Mouse (Mus musculus): ENCODE measurements around the gene Gm20721. TPM values are rescaled to one million over a fixed set of nuclear protein-coding genes. Genes with fewer than 3 reads are reported as not detected.

The Gm20721 gene
- total and polyA plus RNA-seq, 3 experiments = 1.6 to 1.8 TPM; not detected in 1

GRCm38 (mm10) chr2:174287921-174288320 is 58.6 kb downstream of the Gm20721 start:
- H3K36me3 ChIP-seq (ENCODE audit: control insufficient read depth, insufficient read depth, low read length) = no peaks in the 10 kb centered on the region

DNA sequence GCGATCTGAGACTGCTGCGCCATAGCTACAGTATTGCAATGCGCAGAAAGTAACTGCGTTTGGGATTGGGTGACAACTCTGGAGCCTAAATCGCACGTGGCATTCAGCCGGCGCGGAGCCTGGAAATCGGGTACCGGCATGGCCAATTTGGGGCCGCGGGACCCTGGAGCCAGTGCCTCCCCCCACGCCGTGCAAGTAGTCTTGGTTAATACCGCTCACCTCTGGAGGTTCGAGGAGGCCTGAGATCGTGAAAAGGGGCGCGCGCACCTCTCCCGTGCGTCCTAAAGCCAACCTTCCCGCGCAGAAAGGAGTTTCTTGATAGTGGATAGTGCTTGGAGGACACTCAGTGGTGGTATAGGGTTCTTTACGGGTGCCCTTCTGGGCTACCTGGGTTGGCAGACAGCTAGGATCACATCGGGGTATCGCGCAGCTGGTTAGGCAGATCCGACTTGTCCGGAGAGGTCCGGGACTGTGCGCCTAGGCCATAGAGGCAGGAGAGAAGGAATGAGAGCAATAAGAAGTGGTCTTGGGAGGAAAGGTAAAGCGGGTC is 60.5 kb downstream of the Gm20721 start:
- DNase-seq = no peak
- 50% methylated on average over 34 of the region's 34 CpGs for whole genome bisulfite sequencing
- no peaks in the 10 kb centered on the region for H3K4me1 ChIP-seq (ENCODE audit: control insufficient read depth, insufficient read depth, low read length)
- H3K27ac ChIP-seq = no peak overlapping the region
- H3K36me3 ChIP-seq (ENCODE audit: control insufficient read depth, insufficient read depth, low read length) = no peaks in the 10 kb centered on the region
- no peak overlapping the region for H3K4me3 ChIP-seq
- intact Hi-C loops (cut with DNase I) = loop anchor here (10.0 kb wide), 1 partner anchor 171 kb away; the partner anchor contains the start of gene Npepl1
- H3K79me2 ChIP-seq (replicated peaks; ENCODE audit: control insufficient read depth, insufficient read depth, low read length) = no peaks in the 10 kb centered on the region
- no peak overlapping the region for H3K9ac ChIP-seq (ENCODE audit: low read depth, low read length)
- peaks cover 1% of the 10 kb centered on the region; the same call in 1 of the 2 replicates for H3K27me3 ChIP-seq (ENCODE audit: control insufficient read depth, insufficient read depth, low read length)
- no peak for TF ChIP-seq POLR2A (IDR thresholded peaks at IDR 0.05; ENCODE audit: insufficient read depth, low read depth, low read length)

More at GRCm38 (mm10) chr2:174287921-174288320, 58.6 kb downstream of the Gm20721 start:
- H3K4me3 ChIP-seq = no peak overlapping the region
- peaks cover 1% of the 10 kb centered on the region; the same call in 1 of the 2 replicates for H3K27me3 ChIP-seq (ENCODE audit: control insufficient read depth, insufficient read depth, low read length)
- H3K9ac ChIP-seq (ENCODE audit: low read depth, low read length) = no peak overlapping the region
- no peaks in the 10 kb centered on the region for H3K79me2 ChIP-seq (replicated peaks; ENCODE audit: control insufficient read depth, insufficient read depth, low read length)
- H3K4me1 ChIP-seq (ENCODE audit: control insufficient read depth, insufficient read depth, low read length) = no peaks in the 10 kb centered on the region
- intact Hi-C loops (cut with DNase I) = loop anchor here (10.0 kb wide), 1 partner anchor 173 kb away; the partner anchor contains the start of gene Npepl1
- no peak overlapping the region for H3K27ac ChIP-seq
- TF ChIP-seq EP300 (IDR thresholded peaks at IDR 0.05; ENCODE audit: insufficient read depth, low read depth, low read length) (no peak), CTCF (IDR thresholded peaks at IDR 0.05) (no peak), POLR2A (IDR thresholded peaks at IDR 0.05; ENCODE audit: insufficient read depth, low read depth, low read length) (no peak)
- DNase-seq = no peak
- 41% methylated on average over 7 of the region's 7 CpGs for WGBS

GRCm38 (mm10) chr2:174284807-174285457 is 61.6 kb downstream of the Gm20721 start:
- no peak overlapping the region for H3K27ac ChIP-seq
- DNase-seq = no peak
- H3K79me2 ChIP-seq (replicated peaks; ENCODE audit: control insufficient read depth, insufficient read depth, low read length) = no peaks in the 10 kb centered on the region
- H3K4me3 ChIP-seq = no peak overlapping the region
- 53% methylated on average over 58 of the region's 58 CpGs for WGBS
- intact Hi-C loops (cut with DNase I) = loop anchor here (5.0 to 10.0 kb wide), 2 partner anchors 170 to 698 kb away; partner anchors contain the start of gene Npepl1
- TF ChIP-seq EP300 (IDR thresholded peaks at IDR 0.05; ENCODE audit: insufficient read depth, low read depth, low read length) (no peak), POLR2A (IDR thresholded peaks at IDR 0.05; ENCODE audit: insufficient read depth, low read depth, low read length) (no peak), CTCF (IDR thresholded peaks at IDR 0.05) (no peak)
- H3K27me3 ChIP-seq (ENCODE audit: control insufficient read depth, insufficient read depth, low read length) = peaks cover 1% of the 10 kb centered on the region; the same call in 1 of the 2 replicates
- H3K4me1 ChIP-seq (ENCODE audit: control insufficient read depth, insufficient read depth, low read length) = no peaks in the 10 kb centered on the region
- H3K9ac ChIP-seq (ENCODE audit: low read depth, low read length) = no peak overlapping the region
- H3K36me3 ChIP-seq (ENCODE audit: control insufficient read depth, insufficient read depth, low read length) = no peaks in the 10 kb centered on the region

DNA sequence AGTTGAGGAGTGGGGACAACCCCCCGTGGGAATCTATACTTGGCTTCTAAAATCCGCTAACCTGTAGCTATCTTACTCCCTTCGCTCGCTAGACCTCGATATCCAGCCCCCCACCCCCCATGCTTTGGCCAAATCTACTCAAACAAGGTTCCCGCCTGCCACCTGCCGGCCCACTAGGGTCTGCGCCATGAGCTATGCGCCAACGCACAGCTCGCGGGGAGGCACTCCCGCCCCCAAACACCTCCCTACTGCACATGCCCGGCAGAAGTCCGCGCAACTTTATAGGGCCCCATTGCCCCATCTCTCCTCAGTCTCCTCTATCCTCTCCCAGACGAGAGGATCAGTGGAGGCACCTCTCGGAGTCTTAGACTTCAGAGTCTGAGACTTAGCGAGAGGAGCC is 62.5 kb downstream of the Gm20721 start, which contains the start of gene Gnas:
TSS of gene Gnas (plus strand) at position 310 of the 400 bp plus-strand sequence.
- intact Hi-C loops (cut with DNase I) = loop anchor here (5.0 to 10.0 kb wide), 2 partner anchors 169 to 697 kb away; partner anchors contain the start of gene Npepl1
- 48% methylated on average over 19 of the region's 19 CpGs for WGBS
- DNase-seq = no peak
- peaks cover 1% of the 10 kb centered on the region; the same call in 1 of the 2 replicates for H3K27me3 ChIP-seq (ENCODE audit: control insufficient read depth, insufficient read depth, low read length)
- H3K4me1 ChIP-seq (ENCODE audit: control insufficient read depth, insufficient read depth, low read length) = no peaks in the 10 kb centered on the region
- TF ChIP-seq EP300 (IDR thresholded peaks at IDR 0.05; ENCODE audit: insufficient read depth, low read depth, low read length) (no peak), POLR2A (IDR thresholded peaks at IDR 0.05; ENCODE audit: insufficient read depth, low read depth, low read length) (no peak), CTCF (IDR thresholded peaks at IDR 0.05) (peak; percentile 57)
- H3K4me3 ChIP-seq = no peak within 1 kb of the TSS
- H3K9ac ChIP-seq (ENCODE audit: low read depth, low read length) = no peak within 1 kb of the TSS
- H3K79me2 ChIP-seq (replicated peaks; ENCODE audit: control insufficient read depth, insufficient read depth, low read length) = no peaks in the 10 kb centered on the region
- no peaks in the 10 kb centered on the region for H3K36me3 ChIP-seq (ENCODE audit: control insufficient read depth, insufficient read depth, low read length)
- no peak within 1 kb of the TSS for H3K27ac ChIP-seq

GRCm38 (mm10) chr2:174283341-174283740 is 63.2 kb downstream of the Gm20721 start:
- Histone ChIP-seq H3K27ac (no peak overlapping the region), H3K9ac (ENCODE audit: low read depth, low read length) (no peak overlapping the region), H3K27me3 (ENCODE audit: control insufficient read depth, insufficient read depth, low read length) (peaks cover 1% of the 10 kb centered on the region; the same call in 1 of the 2 replicates), H3K4me3 (no peak overlapping the region), H3K36me3 (ENCODE audit: control insufficient read depth, insufficient read depth, low read length) (no peaks in the 10 kb centered on the region), H3K79me2 (replicated peaks; ENCODE audit: control insufficient read depth, insufficient read depth, low read length) (no peaks in the 10 kb centered on the region), H3K4me1 (ENCODE audit: control insufficient read depth, insufficient read depth, low read length) (no peaks in the 10 kb centered on the region)
- TF ChIP-seq CTCF (IDR thresholded peaks at IDR 0.05) = no peak
- TF ChIP-seq EP300 (IDR thresholded peaks at IDR 0.05; ENCODE audit: insufficient read depth, low read depth, low read length) = no peak
- no peak for TF ChIP-seq POLR2A (IDR thresholded peaks at IDR 0.05; ENCODE audit: insufficient read depth, low read depth, low read length)
- no peak for DNase-seq
- intact Hi-C loops (cut with DNase I) = loop anchor here (5.0 to 10.0 kb wide), 2 partner anchors 169 to 696 kb away; partner anchors contain the start of gene Npepl1
- WGBS = 48% methylated on average over 11 of the region's 11 CpGs

Other genes with a start within 250 kb of the Gm20721 start
- 10 to 100 TPM; 63.1 to 73.9 TPM for gene Npepl1, start 236.4 kb downstream of the Gm20721 start, total RNA-seq (2021)
- 79.6 and 104 TPM in 2 replicates for gene Npepl1, start 236.4 kb downstream of the Gm20721 start, polyA plus RNA-seq (2012; rRNA removed)
- 1,000 to 10,000 TPM; 1,140 to 1,235 TPM for gene Gnas, start 62.4 kb downstream of the Gm20721 start, total RNA-seq (2021)
- gene Gnas, start 62.4 kb downstream of the Gm20721 start, polyA plus RNA-seq (2012; rRNA removed) = 1,079 and 1,189 TPM in 2 replicates
- gene Nelfcd, start 69.1 kb upstream of the Gm20721 start, total RNA-seq (2021) = 10 to 100 TPM; 26.5 to 30.3 TPM
- 38.1 and 47.5 TPM in 2 replicates for gene Nelfcd, start 69.1 kb upstream of the Gm20721 start, polyA plus RNA-seq (2012; rRNA removed)
- 10 to 100 TPM; 31.1 to 34.4 TPM for gene Ctsz, start 92.3 kb upstream of the Gm20721 start, total RNA-seq (2021)
- gene Ctsz, start 92.3 kb upstream of the Gm20721 start, polyA plus RNA-seq (2012; rRNA removed) = 49.5 and 59.5 TPM in 2 replicates
- 10 to 100 TPM in 1 of 2 experiments, 1 to 10 TPM in 1; 4.1 to 21.4 TPM for gene Tubb1, start 104.0 kb upstream of the Gm20721 start, total RNA-seq (2021)
- gene Tubb1, start 104.0 kb upstream of the Gm20721 start, polyA plus RNA-seq (2012; rRNA removed) = 6.8 and 9.7 TPM in 2 replicates
- 1,000 to 10,000 TPM; 1,426 to 1,687 TPM for gene Atp5e, start 117.4 kb upstream of the Gm20721 start, total RNA-seq (2021)
- 969 and 1,190 TPM in 2 replicates for gene Atp5e, start 117.4 kb upstream of the Gm20721 start, polyA plus RNA-seq (2012; rRNA removed)
- 10 to 100 TPM; 53.1 to 57.8 TPM for gene Prelid3b, start 126.4 kb upstream of the Gm20721 start, total RNA-seq (2021)
- gene Prelid3b, start 126.4 kb upstream of the Gm20721 start, polyA plus RNA-seq (2012; rRNA removed) = 58.8 and 87.6 TPM in 2 replicates

Measured in heart, adult 2 months (tissue).